Mouse (Mus musculus) midbrain, embryonic 12.5 days (tissue): ENCODE measurements at regions not wholly inside any gene's neighbourhood (a gene's known extent, or its start where the extent isn't known, plus 50 kb on each side); places are given as distances from the start of the nearest gene placed in this dataset.

Source experiments
- ATAC-seq: fragments of 200-750 bp; cut with Nextera tagmentation; 2 replicates; pipeline ENCODE4 v1.8.0; 2017; ENCODE audit warnings: low read depth, moderate TSS enrichment, moderate library complexity; ENCODE audit not compliant: low FRiP score
- H3K27ac ChIP-seq: fragments of 300-500 bp; sonication (generic); replicated peaks from 2 replicates; pipeline ENCODE4 v1.5.1; 2016; ENCODE audit warnings: mild to moderate bottlenecking
- H3K27me3 ChIP-seq: fragments of 300-500 bp; sonication (generic); 2 replicates; pipeline ENCODE4 v1.6.1; 2016; ENCODE audit warnings: mild to moderate bottlenecking
- H3K36me3 ChIP-seq: fragments of 300-500 bp; sonication (generic); 2 replicates; pipeline ENCODE4 v1.6.1; 2016
- H3K4me1 ChIP-seq: fragments of 300-500 bp; sonication (generic); 2 replicates; pipeline ENCODE4 v1.6.1; 2016
- H3K4me2 ChIP-seq: fragments of 300-500 bp; sonication (generic); replicated peaks from 2 replicates; pipeline ENCODE4 v1.6.1; 2016; ENCODE audit warnings: mild to moderate bottlenecking, moderate library complexity
- H3K4me3 ChIP-seq: fragments of 300-500 bp; sonication (generic); 2 replicates; pipeline ENCODE4 v1.5.1; 2016; ENCODE audit warnings: mild to moderate bottlenecking
- H3K9ac ChIP-seq: fragments of 300-500 bp; sonication (generic); replicated peaks from 2 replicates; pipeline ENCODE4 v1.6.1; 2016; ENCODE audit warnings: mild to moderate bottlenecking, moderate library complexity
- H3K9me3 ChIP-seq: fragments of 300-500 bp; sonication (generic); 2 replicates; pipeline ENCODE4 v1.6.1; 2016; ENCODE audit warnings: mild to moderate bottlenecking
- WGBS: fragments of 180-500 bp; shearing (Covaris S2); methylation state at CpG from one replicate; pipeline ENCODE4 v1.1.7; 2016; 5-methylcytosine and 5-hydroxymethylcytosine counted together

GRCm38 (mm10) chr2:61058545-61059235, 95.7 kb upstream of the Rbms1 start:
- no peaks in the 10 kb centered on the region for H3K36me3 ChIP-seq
- 25% methylated on average over 6 of the region's 6 CpGs for WGBS
- H3K9ac ChIP-seq, result no peak overlapping the region
- no peaks in the 10 kb centered on the region for H3K27me3 ChIP-seq
- H3K4me2 ChIP-seq, result no peak overlapping the region
- H3K27ac ChIP-seq, result no peak overlapping the region
- H3K4me1 ChIP-seq, result peaks cover 6% of the 10 kb centered on the region; the same call in 1 of the 2 replicates
- ATAC-seq, result no peak
- H3K9me3 ChIP-seq, result no peaks in the 10 kb centered on the region
- H3K4me3 ChIP-seq, result no peak overlapping the region

GRCm38 (mm10) chr2:61052296-61052695, 89.3 kb upstream of the Rbms1 start:
- H3K9ac ChIP-seq, result no peak overlapping the region
- H3K36me3 ChIP-seq, result no peaks in the 10 kb centered on the region
- no peaks in the 10 kb centered on the region for H3K9me3 ChIP-seq
- H3K4me3 ChIP-seq, result no peak overlapping the region
- H3K27me3 ChIP-seq, result no peaks in the 10 kb centered on the region
- WGBS, result 79% methylated on average over 9 of the region's 9 CpGs
- H3K4me2 ChIP-seq, result no peak overlapping the region
- no peak overlapping the region for H3K27ac ChIP-seq
- no peak for ATAC-seq
- H3K4me1 ChIP-seq, result no peaks in the 10 kb centered on the region

GRCm38 (mm10) chr2:61051808-61052207, 88.8 kb upstream of the Rbms1 start:
- Histone ChIP-seq H3K9ac (no peak overlapping the region), H3K36me3 (no peaks in the 10 kb centered on the region), H3K9me3 (no peaks in the 10 kb centered on the region), H3K4me1 (no peaks in the 10 kb centered on the region), H3K4me3 (no peak overlapping the region), H3K27me3 (no peaks in the 10 kb centered on the region), H3K27ac (no peak overlapping the region), H3K4me2 (no peak overlapping the region)
- 90% methylated on average over 8 of the region's 8 CpGs for WGBS
- no peak for ATAC-seq

- Histone ChIP-seq H3K27me3 (no peaks in the 10 kb centered on the region), H3K4me2 (no peak overlapping the region), H3K9me3 (no peaks in the 10 kb centered on the region), H3K9ac (no peak overlapping the region), H3K4me3 (no peak overlapping the region), H3K4me1 (no peaks in the 10 kb centered on the region), H3K27ac (no peak overlapping the region), H3K36me3 (no peaks in the 10 kb centered on the region)
- 73% methylated on average over 5 of the region's 5 CpGs for WGBS
- ATAC-seq, result no peak
Measured at GRCm38 (mm10) chr2:61046111-61046767, 83.2 kb upstream of the Rbms1 start.

GRCm38 (mm10) chr2:61045467-61045866, 82.5 kb upstream of the Rbms1 start:
- no peak for ATAC-seq
- H3K9ac ChIP-seq, result no peak overlapping the region
- H3K36me3 ChIP-seq, result no peaks in the 10 kb centered on the region
- H3K4me3 ChIP-seq, result no peak overlapping the region
- 85% methylated on average over 6 of the region's 6 CpGs for WGBS
- H3K4me2 ChIP-seq, result no peak overlapping the region
- H3K27ac ChIP-seq, result no peak overlapping the region
- H3K27me3 ChIP-seq, result no peaks in the 10 kb centered on the region
- H3K4me1 ChIP-seq, result no peaks in the 10 kb centered on the region
- no peaks in the 10 kb centered on the region for H3K9me3 ChIP-seq

- ATAC-seq, result no peak
- Histone ChIP-seq H3K9ac (no peak overlapping the region), H3K4me2 (no peak overlapping the region), H3K36me3 (no peaks in the 10 kb centered on the region), H3K4me1 (no peaks in the 10 kb centered on the region), H3K27ac (no peak overlapping the region), H3K9me3 (no peaks in the 10 kb centered on the region), H3K4me3 (no peak overlapping the region), H3K27me3 (no peaks in the 10 kb centered on the region)
- 82% methylated on average over 1 of the region's 1 CpGs for WGBS
Measured at GRCm38 (mm10) chr2:61032920-61033319, 69.9 kb upstream of the Rbms1 start.

GRCm38 (mm10) chr2:61029706-61030105, 66.7 kb upstream of the Rbms1 start:
- 85% methylated on average over 2 of the region's 2 CpGs for WGBS
- Histone ChIP-seq H3K4me1 (no peaks in the 10 kb centered on the region), H3K4me3 (no peak overlapping the region), H3K36me3 (no peaks in the 10 kb centered on the region), H3K9ac (no peak overlapping the region), H3K27ac (no peak overlapping the region), H3K9me3 (no peaks in the 10 kb centered on the region), H3K4me2 (no peak overlapping the region), H3K27me3 (no peaks in the 10 kb centered on the region)
- no peak for ATAC-seq

- H3K9ac ChIP-seq, result no peak overlapping the region
- no peaks in the 10 kb centered on the region for H3K9me3 ChIP-seq
- ATAC-seq, result no peak
- H3K27ac ChIP-seq, result no peak overlapping the region
- WGBS, result 79% methylated on average over 2 of the region's 2 CpGs
- H3K4me1 ChIP-seq, result no peaks in the 10 kb centered on the region
- H3K36me3 ChIP-seq, result no peaks in the 10 kb centered on the region
- H3K4me3 ChIP-seq, result no peak overlapping the region
- H3K4me2 ChIP-seq, result no peak overlapping the region
- H3K27me3 ChIP-seq, result no peaks in the 10 kb centered on the region
Measured at GRCm38 (mm10) chr2:61028578-61028977, 65.6 kb upstream of the Rbms1 start.

- 90% methylated on average over 4 of the region's 4 CpGs for WGBS
- H3K4me3 ChIP-seq, result no peak overlapping the region
- no peaks in the 10 kb centered on the region for H3K4me1 ChIP-seq
- no peak overlapping the region for H3K4me2 ChIP-seq
- H3K9ac ChIP-seq, result no peak overlapping the region
- H3K36me3 ChIP-seq, result no peaks in the 10 kb centered on the region
- no peak for ATAC-seq
- H3K27me3 ChIP-seq, result no peaks in the 10 kb centered on the region
- no peak overlapping the region for H3K27ac ChIP-seq
- no peaks in the 10 kb centered on the region for H3K9me3 ChIP-seq
Measured at GRCm38 (mm10) chr2:61027686-61028085, 64.7 kb upstream of the Rbms1 start.

GRCm38 (mm10) chr2:61022411-61022810, 59.4 kb upstream of the Rbms1 start:
- Histone ChIP-seq H3K27ac (no peak overlapping the region), H3K4me3 (no peak overlapping the region), H3K9ac (no peak overlapping the region), H3K27me3 (no peaks in the 10 kb centered on the region; the same call in 1 of the 2 replicates), H3K36me3 (no peaks in the 10 kb centered on the region), H3K4me1 (no peaks in the 10 kb centered on the region), H3K4me2 (no peak overlapping the region), H3K9me3 (peaks cover 3% of the 10 kb centered on the region; the same call in 1 of the 2 replicates)
- no peak for ATAC-seq
- WGBS, result 90% methylated on average over 5 of the region's 5 CpGs

GRCm38 (mm10) chr2:61020791-61021190, 57.8 kb upstream of the Rbms1 start:
- 85% methylated on average over 4 of the region's 4 CpGs for WGBS
- Histone ChIP-seq H3K27ac (no peak overlapping the region), H3K4me1 (no peaks in the 10 kb centered on the region), H3K36me3 (no peaks in the 10 kb centered on the region), H3K27me3 (no peaks in the 10 kb centered on the region; the same call in 1 of the 2 replicates), H3K4me3 (no peak overlapping the region), H3K9me3 (peaks cover 3% of the 10 kb centered on the region; the same call in 1 of the 2 replicates), H3K9ac (no peak overlapping the region), H3K4me2 (no peak overlapping the region)
- ATAC-seq, result no peak

- ATAC-seq, result no peak
- H3K36me3 ChIP-seq, result no peaks in the 10 kb centered on the region
- no peak overlapping the region for H3K4me3 ChIP-seq
- peaks cover 7% of the 10 kb centered on the region; the same call in 1 of the 2 replicates for H3K4me1 ChIP-seq
- no peak overlapping the region for H3K4me2 ChIP-seq
- H3K9ac ChIP-seq, result no peak overlapping the region
- H3K27ac ChIP-seq, result no peak overlapping the region
- H3K27me3 ChIP-seq, result no peaks in the 10 kb centered on the region
- 62% methylated on average over 6 of the region's 6 CpGs for WGBS
- peaks cover 6% of the 10 kb centered on the region; the same call in 1 of the 2 replicates for H3K9me3 ChIP-seq
Measured at GRCm38 (mm10) chr2:61013006-61013405, 50.0 kb upstream of the Rbms1 start.
